Mouse (Mus musculus) midbrain, embryonic 14.5 days (tissue): ENCODE data around the gene Rere. TPM values are rescaled to one million over a fixed set of nuclear protein-coding genes. Genes with fewer than 3 reads are reported as not detected.

ENCODE experiments used
- ATAC-seq: fragments of 200-750 bp; cut with Nextera tagmentation; 2 replicates; pipeline ENCODE4 v1.8.0; 2017; ENCODE audit warnings: moderate number of reproducible peaks, moderate library complexity; ENCODE audit not compliant: low FRiP score, low TSS enrichment
- DNase-seq: peaks from one replicate; pipeline ENCODE4 v3.0.0-alpha.2; 2015
- H3K27ac ChIP-seq: fragments of 300-500 bp; sonication (generic); replicated peaks from 2 replicates; pipeline ENCODE4 v1.5.1; 2014; ENCODE audit warnings: mild to moderate bottlenecking, low read depth, low read length, moderate library complexity
- H3K27me3 ChIP-seq: fragments of 300-500 bp; sonication (generic); 2 replicates; pipeline ENCODE4 v1.6.1; 2014; ENCODE audit warnings: low read length, control low read depth, mixed read lengths; ENCODE audit not compliant: control insufficient read depth, insufficient read depth
- H3K36me3 ChIP-seq: fragments of 300-500 bp; sonication (generic); 2 replicates; pipeline ENCODE4 v1.6.1; 2014; ENCODE audit warnings: low read length, control low read depth; ENCODE audit not compliant: control insufficient read depth, insufficient read depth
- H3K4me1 ChIP-seq: fragments of 300-500 bp; sonication (generic); 2 replicates; pipeline ENCODE4 v1.6.1; 2014; ENCODE audit warnings: mild to moderate bottlenecking, antibody characterized with exemption, low read length, control low read depth; ENCODE audit not compliant: control insufficient read depth, insufficient read depth
- H3K4me2 ChIP-seq: fragments of 300-500 bp; sonication (generic); 2 replicates; pipeline ENCODE4 v1.6.1; 2014; ENCODE audit warnings: mild to moderate bottlenecking, low read length, moderate library complexity
- H3K4me3 ChIP-seq: fragments of 300-500 bp; sonication (generic); replicated peaks from 2 replicates; pipeline ENCODE4 v1.5.1; 2014; ENCODE audit warnings: low read depth, low read length
- H3K9ac ChIP-seq: fragments of 300-500 bp; sonication (generic); replicated peaks from 2 replicates; pipeline ENCODE4 v1.6.1; 2014; ENCODE audit warnings: mild to moderate bottlenecking, low read length, moderate library complexity
- H3K9me3 ChIP-seq: fragments of 300-500 bp; sonication (generic); 2 replicates; pipeline ENCODE4 v1.6.1; 2016; ENCODE audit warnings: low read length, control low read depth, mixed read lengths; ENCODE audit not compliant: control insufficient read depth
- WGBS: fragments of 180-500 bp; shearing (Covaris S2); extraction: QIAGEN DNeasy Blood & Tissue Kit; methylation state at CpG from one replicate; pipeline ENCODE4 v1.1.7; 2014; 5-methylcytosine and 5-hydroxymethylcytosine counted together
- polyA plus RNA-seq: library from polyadenylated mRNA; unstranded; fragments of >200 nt; fragmentation: Nextera tagmentation; extraction: Ambion mirVana; gene quantifications from 2 replicates; pipeline ENCODE4 v1.2.1, GENCODE M21; 2014

Gene Rere
- polyA plus RNA-seq, 1 experiment from 2014 or later = 48.6 TPM

- H3K27me3 ChIP-seq = no peaks in the 10 kb centered on the region
- no peak for DNase-seq
- H3K9me3 ChIP-seq = no peaks in the 10 kb centered on the region
- H3K36me3 ChIP-seq = peaks cover 32% of the 10 kb centered on the region
- H3K9ac ChIP-seq = peak overlapping the region; percentile 91; the same call in 1 of the 2 replicates
- 5% methylated on average over 3 of the region's 3 CpGs for WGBS
- H3K4me3 ChIP-seq = peak overlapping the region; percentile 50
- peak overlapping the region; percentile 86 for H3K4me2 ChIP-seq
- peaks cover 28% of the 10 kb centered on the region for H3K4me1 ChIP-seq
- H3K27ac ChIP-seq = no peak overlapping the region
- no peak for ATAC-seq
Observed at GRCm38 (mm10) chr4:150238433-150239086, 42.9 kb upstream of the Rere start.

- Histone ChIP-seq H3K9ac (peak overlapping the region; percentile 91; the same call in 1 of the 2 replicates), H3K4me1 (peaks cover 28% of the 10 kb centered on the region), H3K4me3 (peak overlapping the region; percentile 50), H3K9me3 (no peaks in the 10 kb centered on the region), H3K27me3 (no peaks in the 10 kb centered on the region), H3K4me2 (peak overlapping the region; percentile 86), H3K36me3 (peaks cover 37% of the 10 kb centered on the region), H3K27ac (no peak overlapping the region)
- 37% methylated on average over 5 of the region's 5 CpGs for WGBS
- ATAC-seq (no peak), DNase-seq (no peak)
Observed at GRCm38 (mm10) chr4:150239087-150239480, 42.4 kb upstream of the Rere start.

DNA sequence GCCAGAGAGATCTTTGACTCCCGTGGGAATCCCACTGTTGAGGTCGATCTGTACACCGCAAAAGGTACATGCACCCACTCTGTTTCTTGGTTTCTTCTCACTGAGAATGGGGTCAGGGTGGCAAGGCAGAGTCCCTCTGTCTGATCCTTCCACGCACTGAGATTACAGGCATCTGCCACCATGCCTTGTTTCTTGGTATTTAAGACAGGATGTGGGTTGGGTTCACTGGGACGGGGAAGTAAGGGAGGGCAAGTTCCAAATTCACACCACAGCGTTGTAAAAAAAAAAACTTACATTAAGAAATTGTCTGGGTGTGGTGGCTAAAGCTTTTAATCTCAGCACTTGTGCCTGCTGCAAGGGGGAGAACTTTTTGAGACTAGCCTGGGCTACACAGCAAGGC lies 41.9 kb upstream of the Rere start:
- peaks cover 28% of the 10 kb centered on the region for H3K4me1 ChIP-seq
- WGBS = 44% methylated on average over 6 of the region's 6 CpGs
- peak overlapping the region; percentile 86 for H3K4me2 ChIP-seq
- DNase-seq (no peak), ATAC-seq (no peak)
- peaks cover 41% of the 10 kb centered on the region for H3K36me3 ChIP-seq
- H3K27ac ChIP-seq = no peak overlapping the region
- no peaks in the 10 kb centered on the region for H3K27me3 ChIP-seq
- H3K9ac ChIP-seq = no peak overlapping the region
- no peaks in the 10 kb centered on the region for H3K9me3 ChIP-seq
- peak overlapping the region; percentile 50 for H3K4me3 ChIP-seq

- Histone ChIP-seq H3K4me2 (peak overlapping the region; percentile 86), H3K9ac (no peak overlapping the region), H3K27ac (no peak overlapping the region), H3K4me3 (no peak overlapping the region; the same call in 1 of the 2 replicates), H3K4me1 (peaks cover 28% of the 10 kb centered on the region), H3K36me3 (peaks cover 46% of the 10 kb centered on the region), H3K27me3 (no peaks in the 10 kb centered on the region), H3K9me3 (no peaks in the 10 kb centered on the region)
- DNase-seq (peak; percentile 96), ATAC-seq (no peak)
- 10% methylated on average over 6 of the region's 6 CpGs for WGBS
Observed at GRCm38 (mm10) chr4:150239951-150240368, 41.5 kb upstream of the Rere start.

- Histone ChIP-seq H3K27ac (no peak overlapping the region), H3K4me3 (no peak overlapping the region), H3K4me2 (no peak overlapping the region), H3K4me1 (peaks cover 28% of the 10 kb centered on the region), H3K27me3 (no peaks in the 10 kb centered on the region), H3K9ac (no peak overlapping the region), H3K36me3 (peaks cover 49% of the 10 kb centered on the region), H3K9me3 (no peaks in the 10 kb centered on the region)
- ATAC-seq (no peak), DNase-seq (no peak)
- WGBS = 90% methylated on average over 1 of the region's 1 CpGs
Observed at GRCm38 (mm10) chr4:150240381-150240886, 41.0 kb upstream of the Rere start.

DNA sequence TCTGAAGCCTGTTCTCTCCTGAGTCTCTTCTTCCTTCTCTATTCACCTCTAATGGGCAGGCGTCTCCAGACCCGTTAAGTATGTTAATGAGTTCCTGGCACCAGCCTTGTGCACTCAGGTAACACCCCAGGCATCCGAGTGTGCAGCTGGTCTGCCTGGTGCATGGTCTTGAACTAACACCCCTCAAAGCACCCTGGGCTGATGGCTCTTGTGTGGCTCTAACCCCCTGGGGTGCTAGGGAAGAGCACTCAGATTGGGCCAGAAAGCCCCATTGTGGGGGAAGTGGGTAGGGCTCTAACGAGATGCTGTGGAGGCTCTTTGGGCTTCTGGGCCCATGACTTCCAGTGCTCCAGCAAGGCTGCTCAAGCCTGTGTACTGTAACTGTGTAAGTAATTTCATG lies 39.7 kb upstream of the Rere start:
- no peak overlapping the region for H3K4me3 ChIP-seq
- peaks cover 61% of the 10 kb centered on the region for H3K36me3 ChIP-seq
- 72% methylated on average over 4 of the region's 4 CpGs for WGBS
- no peak for DNase-seq
- ATAC-seq = no peak
- H3K4me2 ChIP-seq = no peak overlapping the region
- no peaks in the 10 kb centered on the region for H3K27me3 ChIP-seq
- no peaks in the 10 kb centered on the region for H3K9me3 ChIP-seq
- H3K9ac ChIP-seq = no peak overlapping the region
- H3K4me1 ChIP-seq = peaks cover 23% of the 10 kb centered on the region
- no peak overlapping the region for H3K27ac ChIP-seq

DNA sequence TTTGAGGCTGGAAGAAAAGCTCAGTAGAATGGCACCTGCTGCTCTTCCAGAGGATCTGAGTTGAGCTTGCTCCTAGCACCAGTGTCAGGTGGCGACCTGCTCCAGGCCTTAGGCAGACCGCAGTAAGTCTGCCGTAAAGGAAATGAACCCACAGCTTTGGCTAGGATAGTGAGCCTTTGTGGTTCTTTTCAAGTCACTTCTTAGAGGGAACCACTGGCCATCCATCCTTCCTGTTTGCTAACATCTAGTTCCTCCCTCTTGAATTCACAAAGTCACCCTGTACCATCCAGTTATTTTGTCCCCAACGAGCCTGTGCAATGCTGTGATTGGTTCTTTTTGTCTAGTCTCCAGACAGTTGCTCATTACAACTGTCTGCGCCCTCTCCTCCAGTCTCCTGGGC lies 38.7 kb upstream of the Rere start:
- H3K9me3 ChIP-seq = no peaks in the 10 kb centered on the region
- no peak for ATAC-seq
- H3K27me3 ChIP-seq = no peaks in the 10 kb centered on the region
- H3K4me1 ChIP-seq = peaks cover 23% of the 10 kb centered on the region
- H3K9ac ChIP-seq = no peak overlapping the region
- no peak overlapping the region for H3K4me2 ChIP-seq
- 85% methylated on average over 5 of the region's 5 CpGs for whole genome bisulfite sequencing
- H3K4me3 ChIP-seq = no peak overlapping the region
- H3K27ac ChIP-seq = no peak overlapping the region
- DNase-seq = no peak
- peaks cover 70% of the 10 kb centered on the region for H3K36me3 ChIP-seq

- no peak overlapping the region for H3K4me3 ChIP-seq
- no peak overlapping the region for H3K9ac ChIP-seq
- peaks cover 87% of the 10 kb centered on the region for H3K36me3 ChIP-seq
- ATAC-seq = no peak
- H3K4me2 ChIP-seq = no peak overlapping the region
- DNase-seq = no peak
- H3K27ac ChIP-seq = no peak overlapping the region
- WGBS = 79% methylated on average over 2 of the region's 2 CpGs
- H3K9me3 ChIP-seq = no peaks in the 10 kb centered on the region
- peaks cover 6% of the 10 kb centered on the region for H3K4me1 ChIP-seq
- no peaks in the 10 kb centered on the region for H3K27me3 ChIP-seq
Observed at GRCm38 (mm10) chr4:150245876-150246275, 35.6 kb upstream of the Rere start.

GRCm38 (mm10) chr4:150248009-150248408 lies 33.4 kb upstream of the Rere start:
- Histone ChIP-seq H3K4me3 (no peak overlapping the region), H3K27ac (no peak overlapping the region), H3K27me3 (no peaks in the 10 kb centered on the region), H3K9ac (no peak overlapping the region), H3K4me2 (no peak overlapping the region), H3K36me3 (peaks cover 65% of the 10 kb centered on the region), H3K9me3 (no peaks in the 10 kb centered on the region), H3K4me1 (peaks cover 19% of the 10 kb centered on the region)
- DNase-seq = peak; percentile 87
- no peak for ATAC-seq
- WGBS = 65% methylated on average over 5 of the region's 5 CpGs
